Mouse (Mus musculus) lung, adult 18-20 months (tissue): ENCODE data around the gene Chia1.
A peak's percentile ranks its signal among the peaks of the same experiment; 100 is the strongest.
"Not testable (repeated sequence)": the region's sequence is repeated elsewhere in the genome, so short reads cannot be mapped to it uniquely, and the experiment has no call there.

Experiments used
- DNase-seq, 2 experiments: peaks; one replicate each; pipeline ENCODE4 v3.0.0; 2022; ENCODE audit warnings: mixed read lengths in 2 of 2

The Chia1 gene

GRCm38 (mm10) chr3:106112929-106113328 is at the start of gene Chia1:
Gene Chia1, plus strand, starts transcription at chr3:106113229.
- no peak for DNase-seq

GRCm38 (mm10) chr3:106067707-106068106 is 45.3 kb upstream of the Chia1 start:
- peak in 1 of 2 experiments; percentile 14 for DNase-seq

- DNase-seq, result peak in 1 of 2 experiments; percentile 41
Observed at GRCm38 (mm10) chr3:106070994-106071393, 42.0 kb upstream of the Chia1 start.

- no peak for DNase-seq
Observed at GRCm38 (mm10) chr3:106074824-106075223, 38.2 kb upstream of the Chia1 start.

- DNase-seq, result no peak
Observed at GRCm38 (mm10) chr3:106126999-106127398, 14.0 kb downstream of the Chia1 start.

GRCm38 (mm10) chr3:106128807-106129493 is 15.9 kb downstream of the Chia1 start:
- no peak for DNase-seq

- no peak for DNase-seq
Observed at GRCm38 (mm10) chr3:106131690-106132089, 18.7 kb downstream of the Chia1 start.

- no peak for DNase-seq
Observed at GRCm38 (mm10) chr3:106144081-106144480, 31.1 kb downstream of the Chia1 start.

GRCm38 (mm10) chr3:106154413-106154812 is 41.4 kb downstream of the Chia1 start:
- DNase-seq, result no peak

GRCm38 (mm10) chr3:106167464-106167863 is 54.4 kb downstream of the Chia1 start, which contains the start of gene Chil3:
Gene Chil3, minus strand, starts transcription at chr3:106167564.
- DNase-seq, result no peak

GRCm38 (mm10) chr3:106170522-106171053 is 57.6 kb downstream of the Chia1 start:
- peak; percentile 81 for DNase-seq

GRCm38 (mm10) chr3:106171135-106171731 is 58.2 kb downstream of the Chia1 start:
- DNase-seq, result no peak

- peak in 1 of 2 experiments; percentile 46 for DNase-seq
Observed at GRCm38 (mm10) chr3:106172506-106172905, 59.5 kb downstream of the Chia1 start.

GRCm38 (mm10) chr3:106174971-106175370 is 61.9 kb downstream of the Chia1 start:
- DNase-seq, result not testable (repeated sequence)

GRCm38 (mm10) chr3:106177509-106178189 is 64.6 kb downstream of the Chia1 start:
- no peak for DNase-seq
